Mouse (Mus musculus): ENCODE results near the gene Gm4181. TPM values are rescaled to one million over a fixed set of nuclear protein-coding genes. Genes with fewer than 3 reads are reported as not detected.
"Not testable (repeated sequence)": the region's sequence is repeated elsewhere in the genome, so short reads cannot be mapped to it uniquely, and the experiment has no call there.

The Gm4181 gene
- not detected for total RNA-seq (2021)
- long read RNA-seq, experiment 1: 0 reads
- long read RNA-seq, experiment 2: 0 reads

DNA sequence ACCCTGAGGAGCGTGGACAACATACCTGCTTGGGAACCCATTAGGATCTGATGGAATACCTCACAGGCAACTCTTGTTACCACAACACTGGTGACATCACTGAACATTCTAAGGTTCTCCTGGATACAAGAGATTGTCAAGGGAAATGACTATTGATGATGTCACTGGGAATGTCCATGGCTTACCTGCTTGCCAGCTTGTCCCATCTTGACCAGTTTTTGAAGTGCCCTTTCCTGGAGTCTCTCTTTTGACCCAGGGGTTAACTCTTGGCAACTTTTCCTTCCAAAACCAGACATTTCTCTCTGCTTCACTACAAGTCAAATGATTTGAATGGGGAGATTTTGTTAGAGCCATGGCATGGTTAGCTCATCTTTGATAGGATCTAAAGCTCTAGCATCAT, at the start of gene Gm4181:
Gene Gm4181 (minus strand): TSS at position 101 of the 400 bp plus-strand sequence.
- DNase-seq: not testable (repeated sequence)

DNA sequence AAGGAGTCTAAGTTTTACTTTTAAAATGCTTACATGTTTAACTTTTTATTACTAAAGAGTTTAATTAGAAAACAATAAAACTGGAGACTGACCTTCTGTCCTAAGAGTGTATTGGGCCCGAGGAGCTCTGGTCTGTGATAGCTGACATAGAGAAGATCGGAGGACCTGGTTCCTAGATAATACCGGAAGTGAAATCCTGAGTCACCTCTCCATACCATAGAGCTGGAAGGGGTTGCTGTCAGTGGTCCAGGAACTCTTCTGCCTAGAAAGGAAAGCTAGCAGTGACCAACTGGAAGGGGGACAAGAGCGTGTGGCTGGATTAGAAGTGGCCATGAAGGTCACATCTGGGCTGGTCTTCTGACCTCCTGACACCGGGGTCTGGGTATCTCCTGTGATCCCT, 41.8 kb upstream of the Gm4181 start:
- DNase-seq: no peak

DNA sequence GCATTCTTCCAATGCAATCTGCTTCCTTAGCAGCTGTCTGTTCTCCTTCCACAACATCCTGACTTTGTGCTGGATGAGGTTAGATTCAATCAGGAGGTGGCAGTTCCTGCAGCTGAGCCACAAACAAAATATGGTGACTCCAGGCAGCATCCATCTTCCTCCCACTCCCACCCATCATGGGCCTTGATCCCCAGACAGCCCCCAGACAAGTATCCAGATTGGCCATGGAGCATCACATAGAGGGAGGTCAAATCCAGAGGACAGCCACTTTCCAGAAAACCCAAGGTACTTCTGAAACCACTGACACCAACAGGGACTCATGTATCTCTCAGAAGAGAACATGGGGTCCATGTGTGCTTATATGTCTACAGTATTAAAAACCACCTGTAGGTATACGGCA, 3.0 kb downstream of the Gm4181 start:
- DNase-seq: peak; percentile 7

DNA sequence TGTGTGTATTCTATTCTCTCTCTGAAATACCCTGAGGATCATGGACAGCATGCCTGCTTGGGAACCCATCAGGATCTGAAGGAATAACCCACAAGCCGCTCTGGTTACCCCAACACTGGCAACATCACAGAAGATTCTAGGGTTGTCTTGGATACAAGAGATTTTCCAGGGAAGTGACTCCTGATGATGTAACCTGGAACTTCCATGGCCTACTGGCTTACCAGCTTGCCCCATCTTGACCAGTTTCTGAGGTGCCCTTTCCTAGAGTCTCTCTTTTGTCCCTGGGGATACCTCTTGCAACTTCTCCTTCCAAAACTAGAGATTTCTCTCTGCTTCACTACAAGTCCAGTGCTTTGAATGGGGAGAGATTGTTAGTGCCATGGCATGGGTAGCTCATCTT, 24.3 kb downstream of the Gm4181 start, which contains the start of gene Gm17078:
Gene Gm17078 (minus strand): TSS at position 101 of the 400 bp plus-strand sequence.
- no peak for DNase-seq

DNA sequence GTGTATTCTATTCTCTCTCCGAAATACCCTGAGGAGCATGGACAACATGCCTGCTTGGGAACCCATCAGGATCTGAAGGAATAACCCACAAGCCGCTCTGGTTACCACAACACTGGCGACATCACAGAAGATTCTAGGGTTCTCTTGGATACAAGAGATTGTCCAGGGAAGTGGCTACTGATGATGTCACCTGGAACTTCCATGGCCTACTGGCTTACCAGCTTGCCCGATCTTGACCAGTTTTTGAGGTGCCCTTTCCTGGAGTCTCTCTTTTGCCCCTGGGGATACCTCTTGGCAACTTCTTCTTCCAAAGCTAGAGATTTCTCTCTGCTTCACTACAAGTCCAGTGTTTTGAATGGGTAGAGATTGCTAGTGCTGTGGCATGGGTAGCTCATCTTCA, 43.4 kb downstream of the Gm4181 start, which contains the start of gene Gm17174:
Gene Gm17174 (minus strand): TSS at position 101 of the 400 bp plus-strand sequence.
- DNase-seq: not testable (repeated sequence)

Other genes with a start within 250 kb of the Gm4181 start
- gene Vmn2r88, start 224.8 kb downstream of the Gm4181 start, total RNA-seq (2021): not detected
- gene Vmn2r89, start 183.8 kb downstream of the Gm4181 start, total RNA-seq (2021): not detected
- gene Gm5622, start 82.9 kb downstream of the Gm4181 start, total RNA-seq (2021): not detected
- gene Gm17175, start 61.6 kb downstream of the Gm4181 start, total RNA-seq (2021): not detected
- gene Gm17174, start 43.5 kb downstream of the Gm4181 start, total RNA-seq (2021): not detected
- not detected for gene Gm17078, start 24.4 kb downstream of the Gm4181 start, total RNA-seq (2021)
- gene Gm17079, start 59.8 kb upstream of the Gm4181 start, total RNA-seq (2021): not detected
- gene Gm5800, start 81.5 kb upstream of the Gm4181 start, total RNA-seq (2021): not detected
- not detected for gene Ang4, start 137.9 kb upstream of the Gm4181 start, total RNA-seq (2021)
- gene AY358078, start 164.4 kb upstream of the Gm4181 start, total RNA-seq (2021): not detected
- gene Ear6, start 218.0 kb upstream of the Gm4181 start, total RNA-seq (2021): not detected
- 10 to 100 TPM; 11.1 to 14.9 TPM for gene Mettl17, start 249.2 kb upstream of the Gm4181 start, total RNA-seq (2021)